Mouse (Mus musculus) CD4-positive helper T cell, adult 2 months (primary cell): ENCODE measurements around the gene BC035947.
"Not testable (repeated sequence)": the region's sequence is repeated elsewhere in the genome, so short reads cannot be mapped to it uniquely, and the experiment has no call there.

ENCODE experiments used
- DNase-seq: peaks from one replicate; pipeline ENCODE4 v3.0.0-alpha.2; 2012; ENCODE audit warnings: low read depth, missing footprints, low spot score

Gene BC035947

GRCm38 (mm10) chr1:78511621-78512160 is at the start of gene BC035947:
Gene BC035947, minus strand, starts transcription at chr1:78512158.
- DNase-seq, result no peak

- no peak for DNase-seq
Observed at GRCm38 (mm10) chr1:78554012-78554666, 42.2 kb upstream of the BC035947 start.

DNA sequence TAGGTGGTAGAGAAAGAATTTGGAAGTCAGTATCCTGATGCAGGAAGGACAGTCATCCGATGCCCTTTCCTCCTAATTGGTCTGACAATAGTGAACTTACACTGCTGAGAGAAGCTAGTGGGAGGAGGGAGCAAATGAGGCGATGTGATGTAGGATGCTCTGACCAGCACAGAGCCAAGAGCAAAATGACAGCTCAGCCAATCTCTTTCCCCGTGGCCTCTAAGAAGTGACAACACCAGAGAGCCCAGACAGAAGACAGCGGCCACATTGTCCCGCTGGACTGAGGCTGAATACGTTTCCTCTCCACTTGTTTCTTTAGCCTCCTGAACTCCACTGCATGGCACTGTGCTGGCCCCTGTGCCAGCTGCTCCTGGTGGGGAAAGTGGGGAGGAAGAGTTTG is 37.0 kb upstream of the BC035947 start:
- DNase-seq, result no peak

GRCm38 (mm10) chr1:78546258-78546657 is 34.3 kb upstream of the BC035947 start:
- no peak for DNase-seq

- not testable (repeated sequence) for DNase-seq
Observed at GRCm38 (mm10) chr1:78543631-78544030, 31.7 kb upstream of the BC035947 start.

DNA sequence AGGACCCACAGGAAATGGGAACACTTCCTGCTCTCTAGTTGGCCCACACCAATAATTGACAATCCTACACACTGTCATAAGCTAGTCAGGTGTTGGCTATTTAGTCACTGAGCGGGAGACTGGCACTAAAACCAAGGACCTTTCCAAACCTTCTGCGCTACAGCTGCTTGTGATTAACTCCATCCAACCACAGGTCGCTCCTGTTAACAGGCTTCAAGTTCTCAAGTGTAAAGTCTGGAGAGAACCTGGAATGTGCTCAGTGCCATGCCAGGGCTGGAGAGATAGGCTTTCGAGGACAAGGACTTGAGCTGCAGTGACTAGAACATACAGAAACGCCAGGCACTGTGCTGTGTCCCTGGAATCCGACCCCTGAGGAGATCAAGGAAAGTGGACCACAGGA is 27.2 kb upstream of the BC035947 start:
- no peak for DNase-seq

GRCm38 (mm10) chr1:78538396-78538795 is 26.4 kb upstream of the BC035947 start:
- peak; percentile 83 for DNase-seq

DNA sequence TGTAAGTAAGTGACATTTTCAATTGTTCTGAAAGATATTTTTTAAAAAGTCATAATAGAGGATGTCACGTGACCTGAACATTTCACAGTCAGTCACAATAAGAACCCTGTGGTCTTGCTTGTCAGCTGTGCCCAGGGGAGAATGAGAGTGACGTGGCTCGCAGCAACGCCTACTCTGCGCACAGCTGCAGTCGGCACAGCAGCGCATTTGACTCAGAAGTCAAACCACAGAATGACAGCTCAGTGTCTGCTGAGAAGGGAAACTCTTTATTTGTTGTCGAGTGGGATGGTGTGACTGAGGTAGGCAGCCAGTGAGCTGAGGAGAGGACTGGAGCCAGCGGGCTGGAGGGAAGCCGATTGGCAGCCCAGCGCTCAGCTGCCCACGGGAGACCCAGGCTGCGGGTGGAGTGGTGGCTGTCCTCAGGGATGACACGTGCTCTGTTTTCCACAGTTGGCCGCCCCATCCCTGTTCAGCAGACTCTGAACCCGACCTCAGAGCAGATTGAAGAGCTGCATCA is 25.6 kb upstream of the BC035947 start:
- peak; percentile 95 for DNase-seq

- peak; percentile 80 for DNase-seq
Observed at GRCm38 (mm10) chr1:78536310-78537164, 24.6 kb upstream of the BC035947 start.

DNA sequence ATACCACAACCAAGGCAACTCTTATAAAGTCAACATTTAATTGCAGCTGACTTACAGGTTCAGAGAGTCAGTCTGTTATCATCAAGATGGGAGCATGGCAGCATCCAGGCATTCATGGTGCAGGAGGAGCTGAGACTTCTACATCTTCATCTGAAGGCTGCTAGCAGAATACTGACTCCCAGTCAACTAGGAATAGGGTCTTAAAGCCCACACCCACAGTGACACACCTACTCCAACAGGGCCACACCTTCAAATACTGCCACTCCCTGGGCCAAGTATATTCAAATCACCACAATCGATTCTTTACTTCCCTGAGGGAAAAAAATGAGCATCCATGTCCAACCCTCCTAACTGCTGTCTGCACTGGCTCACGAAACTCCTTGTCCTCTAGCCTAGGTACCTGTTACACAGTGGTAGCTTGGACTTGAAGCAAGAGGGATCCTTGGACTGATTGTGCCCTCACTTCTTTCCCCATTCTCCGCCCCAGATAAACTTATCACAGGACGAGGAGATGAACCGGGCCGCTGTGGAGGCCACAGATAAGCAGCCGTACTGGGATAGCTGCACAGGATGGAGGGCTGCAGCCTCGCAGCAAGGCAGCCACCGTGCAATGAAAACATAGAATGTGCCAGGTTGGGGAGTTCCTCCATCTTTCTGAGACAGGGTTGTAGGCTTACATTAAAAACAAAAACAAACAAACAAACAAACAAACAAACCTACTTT is 22.6 kb upstream of the BC035947 start:
- no peak for DNase-seq

DNA sequence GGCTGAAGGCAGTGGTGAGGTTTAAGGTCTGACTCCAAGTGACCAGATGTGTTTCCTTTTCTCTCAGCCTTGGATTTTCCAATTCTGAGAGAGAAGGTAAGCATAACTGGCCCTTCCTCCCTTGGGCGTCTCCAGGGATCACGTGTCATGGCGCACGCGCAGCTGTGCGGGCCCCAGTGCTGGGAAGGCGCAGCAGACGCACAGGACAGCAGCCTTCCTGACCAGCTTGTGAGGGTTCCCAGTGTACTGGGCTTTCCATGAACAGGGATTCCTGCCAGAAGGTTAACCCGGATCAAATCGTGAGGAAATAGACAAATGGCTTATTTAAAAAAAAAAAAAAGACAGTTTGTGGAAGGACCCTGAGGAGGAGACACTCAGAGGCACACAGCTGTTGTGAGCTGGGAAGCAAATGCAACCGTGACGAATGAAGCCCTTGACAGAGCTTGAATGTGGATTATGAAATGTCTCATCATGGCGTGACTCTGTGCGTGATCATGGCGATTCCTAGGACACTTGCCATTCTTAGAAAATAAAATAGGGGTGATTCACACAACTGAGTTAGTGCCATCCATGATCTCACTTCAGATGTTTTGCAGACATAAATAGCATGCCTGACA is 20.3 kb upstream of the BC035947 start:
- no peak for DNase-seq

- DNase-seq, result no peak
Observed at GRCm38 (mm10) chr1:78530500-78531215, 18.7 kb upstream of the BC035947 start.

DNA sequence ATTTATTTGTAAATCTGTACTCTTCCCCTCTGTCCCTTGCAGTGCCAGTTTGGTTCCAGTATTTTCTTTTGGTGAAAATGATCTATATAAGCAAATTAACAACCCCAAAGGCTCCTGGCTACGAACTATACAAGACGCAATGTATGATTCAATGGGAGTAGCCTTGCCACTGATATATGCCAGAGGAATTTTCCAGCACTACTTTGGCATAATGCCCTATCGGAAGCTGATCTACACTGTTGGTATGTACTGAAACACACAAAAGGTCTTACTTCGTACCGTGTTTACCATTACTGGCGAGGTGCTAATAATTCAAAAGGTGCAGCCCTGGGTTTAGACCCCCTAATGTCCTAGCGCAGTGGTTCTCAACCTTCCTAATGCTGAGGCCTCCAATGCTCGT is 17.1 kb upstream of the BC035947 start:
- DNase-seq, result no peak

DNA sequence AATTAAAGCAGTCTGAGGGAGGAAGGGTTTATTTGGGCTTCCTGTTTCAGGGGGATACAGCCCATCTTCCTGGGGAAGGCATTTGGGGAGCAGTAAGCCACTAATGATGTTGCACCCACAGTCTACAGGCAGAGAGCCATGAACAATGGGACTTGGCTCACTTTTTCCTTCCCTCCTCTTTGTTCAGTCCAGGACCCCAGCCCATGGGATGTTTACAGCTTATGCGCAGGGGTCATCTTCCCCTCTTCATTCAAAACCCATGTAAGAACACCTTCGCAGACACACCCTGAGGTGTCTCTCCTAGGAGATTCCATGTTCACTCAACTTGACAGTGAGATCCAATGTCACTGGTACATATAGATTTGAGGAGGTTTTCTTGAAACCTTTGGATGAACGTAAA is 16.4 kb upstream of the BC035947 start:
- no peak for DNase-seq

DNA sequence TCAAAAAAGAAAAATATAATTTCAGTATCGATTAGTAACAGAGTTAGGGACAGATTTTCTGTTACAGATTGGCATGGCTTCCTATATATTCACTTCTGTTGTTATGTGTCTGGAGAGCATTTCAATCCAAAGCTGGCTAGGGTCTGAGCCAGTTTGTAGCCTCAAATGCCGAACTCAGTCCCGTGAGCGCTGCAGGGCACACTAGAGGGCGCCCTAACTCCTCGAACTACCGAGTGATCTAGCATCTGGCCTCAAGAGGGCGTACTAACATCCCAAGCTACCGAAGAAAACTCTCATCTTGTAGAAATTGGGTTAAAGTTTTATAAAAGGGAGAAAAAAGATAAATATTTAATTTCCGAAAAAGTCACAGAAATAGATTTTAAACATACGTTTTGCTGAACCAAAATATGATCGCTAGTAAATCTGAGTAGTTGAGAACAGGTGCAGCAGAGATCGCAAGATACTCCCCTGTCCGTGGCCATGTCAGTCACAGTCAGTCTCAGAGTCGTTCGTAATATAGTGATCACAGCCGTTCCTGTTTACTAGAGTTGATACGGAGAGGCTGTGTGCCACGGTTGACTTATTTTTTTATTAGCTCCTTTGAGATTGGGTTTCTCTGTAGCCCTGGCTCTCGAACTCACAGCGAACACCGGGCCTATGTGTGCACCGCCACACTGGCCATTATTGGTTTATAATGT is 13.4 kb upstream of the BC035947 start:
- DNase-seq, result peak; percentile 58

GRCm38 (mm10) chr1:78518907-78519306 is 6.9 kb upstream of the BC035947 start:
- no peak for DNase-seq

DNA sequence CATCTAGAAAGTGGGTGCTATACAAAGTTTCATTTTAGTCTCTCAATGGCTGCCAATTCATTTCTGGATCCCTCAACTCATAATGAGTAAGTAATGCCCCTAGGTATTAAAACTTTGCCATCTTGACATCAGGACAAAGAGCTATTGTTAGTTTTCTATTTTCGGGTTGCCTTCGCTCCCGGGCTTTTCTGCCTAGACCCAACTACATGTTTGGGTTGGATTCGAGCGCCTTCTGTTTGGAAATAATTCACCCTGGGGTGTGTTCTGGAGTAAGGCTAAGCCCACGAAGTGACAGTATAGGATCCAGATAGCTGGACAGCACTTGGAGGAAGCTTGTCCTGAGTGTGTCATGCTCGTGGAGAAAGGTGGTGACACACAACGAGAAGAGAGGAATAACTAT is 798 bp upstream of the BC035947 start:
- DNase-seq, result no peak

DNA sequence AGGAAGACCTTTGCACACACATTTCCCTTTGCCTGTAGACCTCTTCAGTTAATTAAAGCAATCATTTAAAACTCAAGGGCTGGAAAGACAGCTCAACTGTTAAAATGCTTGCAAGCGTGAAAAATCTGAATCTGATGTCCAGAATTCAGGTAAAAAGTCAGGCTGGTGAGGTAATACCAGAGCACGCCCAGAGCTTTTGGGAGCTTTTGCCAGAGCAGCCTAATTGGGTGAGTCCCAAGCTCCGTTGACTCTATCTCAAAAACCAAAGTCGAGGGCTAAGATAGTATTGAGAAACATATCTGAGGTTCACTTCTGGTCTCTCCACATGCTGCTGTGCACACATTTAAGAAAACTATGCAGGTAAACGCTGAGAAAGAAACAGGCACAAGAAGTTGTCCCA is 1.1 kb downstream of the BC035947 start, which contains the start of gene Mogat1:
TSS of gene Mogat1 (plus strand) at position 130 of the 400 bp plus-strand sequence.
- DNase-seq, result no peak

GRCm38 (mm10) chr1:78507137-78507536 is 4.8 kb downstream of the BC035947 start:
- no peak for DNase-seq

DNA sequence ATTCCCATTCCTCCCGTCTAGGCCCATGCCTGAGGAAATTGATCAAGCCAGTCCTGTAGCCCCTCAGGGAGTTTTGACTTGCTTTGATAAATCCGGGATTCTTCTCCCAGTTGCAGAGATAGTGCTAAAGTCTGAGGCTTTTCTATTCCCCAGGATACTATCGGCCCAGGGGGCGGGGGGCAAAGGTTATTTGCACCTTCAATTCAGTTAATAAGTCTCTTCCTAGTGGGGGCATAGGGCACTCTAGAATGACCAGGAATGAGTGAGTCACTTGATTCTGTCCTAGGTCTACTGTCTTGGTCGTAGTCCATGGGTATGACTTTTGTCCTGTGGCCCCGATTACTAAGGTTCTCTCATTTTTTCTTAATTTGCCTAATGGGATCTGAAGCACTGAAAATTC is 9.4 kb downstream of the BC035947 start:
- DNase-seq, result no peak
